Mouse (Mus musculus) MEL (cell line): Measurements from ENCODE around the gene Gnat1. TPM values are rescaled to one million over a fixed set of nuclear protein-coding genes. Genes with fewer than 3 reads are reported as not detected.
A peak's percentile ranks its signal among the peaks of the same experiment; 100 is the strongest.

Experiments used
- DNase-seq: peaks from one replicate; pipeline ENCODE4 v3.0.0; 2011; ENCODE audit warnings: low read depth, low spot score
- H3K27ac ChIP-seq: 2 replicates; pipeline ENCODE4 v1.5.1; 2012; ENCODE audit warnings: low read depth, mild to moderate bottlenecking, control low read depth, low read length, moderate library complexity; ENCODE audit not compliant: control insufficient read depth
- H3K27me3 ChIP-seq, 2 experiments: fragments of 150-350 bp in 1 of 2; sonication (generic) in 1 of 2; 2 replicates each; pipeline ENCODE4 v1.6.1; 2012; ENCODE audit warnings: low read length in 2 of 2, mild to moderate bottlenecking in 2 of 2, improper control_type of control experiment in 1 of 2, moderate library complexity in 1 of 2; ENCODE audit not compliant: insufficient read depth in 2 of 2, control insufficient read depth in 1 of 2
- H3K36me3 ChIP-seq, 2 experiments: 2 replicates each; pipeline ENCODE4 v1.6.1; 2012 to 2014; ENCODE audit warnings: low read length in 2 of 2, improper control_type of control experiment in 1 of 2, inconsistent platforms in 1 of 2, mild to moderate bottlenecking in 1 of 2; ENCODE audit not compliant: insufficient read depth in 2 of 2, control insufficient read depth in 1 of 2
- H3K4me1 ChIP-seq, 2 experiments: fragments of 150-350 bp in 1 of 2; sonication (generic) in 1 of 2; 2 replicates each; pipeline ENCODE4 v1.6.1; 2012; ENCODE audit warnings: low read length in 2 of 2, improper control_type of control experiment in 1 of 2, mild to moderate bottlenecking in 1 of 2; ENCODE audit not compliant: insufficient read depth in 2 of 2, control insufficient read depth in 1 of 2
- H3K4me3 ChIP-seq, 2 experiments: fragments of 150-350 bp in 1 of 2; sonication (generic) in 1 of 2; 2 replicates each; pipeline ENCODE4 v1.5.1; 2012; ENCODE audit warnings: low read depth in 2 of 2, low read length in 2 of 2, mild to moderate bottlenecking in 2 of 2, moderate library complexity in 2 of 2, control low read depth in 1 of 2, improper control_type of control experiment in 1 of 2; ENCODE audit not compliant: control insufficient read depth in 1 of 2, insufficient read depth in 1 of 2
- H3K79me2 ChIP-seq: 2 replicates; pipeline ENCODE4 v1.6.1; 2012; ENCODE audit warnings: mild to moderate bottlenecking, low read length, moderate library complexity; ENCODE audit not compliant: control insufficient read depth, poor library complexity, insufficient read depth
- H3K9ac ChIP-seq: 2 replicates; pipeline ENCODE4 v1.6.1; 2012; ENCODE audit warnings: low read depth, mild to moderate bottlenecking, control low read depth, low read length, moderate library complexity; ENCODE audit not compliant: control insufficient read depth, poor library complexity, severe bottlenecking
- H3K9me3 ChIP-seq: fragments of 150-350 bp; sonication (generic); replicated peaks from 2 replicates; pipeline ENCODE4 v1.6.1; 2012; ENCODE audit warnings: mild to moderate bottlenecking, low read length, improper control_type of control experiment, moderate library complexity; ENCODE audit not compliant: insufficient read depth
- CHD1 ChIP-seq: IDR thresholded peaks from 2 replicates; pipeline ENCODE4 v1.6.1; 2012; ENCODE audit warnings: low read depth, mild to moderate bottlenecking, inconsistent platforms, low read length, improper control_type of control experiment
- CHD2 ChIP-seq: IDR thresholded peaks from 2 replicates; pipeline ENCODE4 v1.6.1; 2011; ENCODE audit warnings: low read length, improper control_type of control experiment
- E2F4 ChIP-seq: IDR thresholded peaks from 2 replicates; pipeline ENCODE4 v1.6.1; 2011; ENCODE audit warnings: low read depth, low read length, improper control_type of control experiment, borderline replicate concordance
- ETS1 ChIP-seq: IDR thresholded peaks from 2 replicates; pipeline ENCODE4 v1.6.1; 2012; ENCODE audit warnings: low read depth, mild to moderate bottlenecking, inconsistent platforms, low read length, improper control_type of control experiment, moderate library complexity
- GATA1 ChIP-seq: IDR thresholded peaks from 2 replicates; pipeline ENCODE4 v1.6.1; 2011; ENCODE audit warnings: low read depth, low read length, improper control_type of control experiment
- KAT2A ChIP-seq: conservative IDR thresholded peaks from 2 replicates; pipeline ENCODE4 v1.6.1; 2012; ENCODE audit warnings: low read depth, low read length, improper control_type of control experiment, inconsistent platforms
- MAFK ChIP-seq: IDR thresholded peaks from 2 replicates; pipeline ENCODE4 v1.6.1; 2011; ENCODE audit warnings: low read depth, mild to moderate bottlenecking, low read length, improper control_type of control experiment, borderline replicate concordance
- MAX ChIP-seq: IDR thresholded peaks from 2 replicates; pipeline ENCODE4 v1.6.1; 2011; ENCODE audit warnings: low read length, improper control_type of control experiment
- MXI1 ChIP-seq: IDR thresholded peaks from 2 replicates; pipeline ENCODE4 v1.6.1; 2011; ENCODE audit warnings: mild to moderate bottlenecking, low read depth, low read length, improper control_type of control experiment
- MYB ChIP-seq: IDR thresholded peaks from 2 replicates; pipeline ENCODE4 v1.6.1; 2011; ENCODE audit warnings: mild to moderate bottlenecking, low read depth, low read length, improper control_type of control experiment
- MYC ChIP-seq: IDR thresholded peaks from 2 replicates; pipeline ENCODE4 v1.6.1; 2011; ENCODE audit warnings: low read depth, mild to moderate bottlenecking, low read length, improper control_type of control experiment, moderate library complexity
- NRF1 ChIP-seq: IDR thresholded peaks from 2 replicates; pipeline ENCODE4 v1.6.1; 2014; ENCODE audit warnings: low read depth, mild to moderate bottlenecking, inconsistent platforms, low read length, improper control_type of control experiment, moderate library complexity; ENCODE audit not compliant: poor library complexity, insufficient read depth, severe bottlenecking
- POLR2A ChIP-seq, 2 experiments: IDR thresholded peaks; 2 replicates each; pipeline ENCODE4 v1.6.1; 2011 to 2012; ENCODE audit warnings: low read length in 2 of 2, mild to moderate bottlenecking in 2 of 2, control low read depth in 1 of 2, improper control_type of control experiment in 1 of 2, low read depth in 1 of 2, moderate library complexity in 1 of 2; ENCODE audit not compliant: control insufficient read depth in 1 of 2, insufficient read depth in 1 of 2, poor library complexity in 1 of 2
- POLR2AphosphoS2 ChIP-seq: IDR thresholded peaks from 2 replicates; pipeline ENCODE4 v1.6.1; 2011; ENCODE audit warnings: low read length, improper control_type of control experiment
- POLR2AphosphoS5 ChIP-seq: IDR thresholded peaks from 2 replicates; pipeline ENCODE4 v1.6.1; 2012; ENCODE audit warnings: low read depth, borderline replicate concordance, mild to moderate bottlenecking, inconsistent platforms, low read length, moderate library complexity, mixed read lengths
- RCOR1 ChIP-seq: IDR thresholded peaks from 2 replicates; pipeline ENCODE4 v1.6.1; 2012; ENCODE audit warnings: low read depth, mild to moderate bottlenecking, inconsistent platforms, low read length, improper control_type of control experiment
- SIN3A ChIP-seq: IDR thresholded peaks from 2 replicates; pipeline ENCODE4 v1.6.1; 2012; ENCODE audit warnings: low read length, improper control_type of control experiment, inconsistent platforms
- SMC3 ChIP-seq: IDR thresholded peaks from 2 replicates; pipeline ENCODE4 v1.6.1; 2011; ENCODE audit warnings: low read depth, low read length, improper control_type of control experiment
- TAL1 ChIP-seq: IDR thresholded peaks from 2 replicates; pipeline ENCODE4 v1.6.1; 2012; ENCODE audit warnings: mild to moderate bottlenecking, inconsistent platforms, low read length, moderate library complexity, mixed read lengths
- TCF12 ChIP-seq: IDR thresholded peaks from 2 replicates; pipeline ENCODE4 v1.6.1; 2014; ENCODE audit warnings: low read depth, mild to moderate bottlenecking, inconsistent platforms, low read length, improper control_type of control experiment, moderate library complexity
- UBTF ChIP-seq: IDR thresholded peaks from 2 replicates; pipeline ENCODE4 v1.6.1; 2012; ENCODE audit warnings: low read depth, mild to moderate bottlenecking, inconsistent platforms, low read length, improper control_type of control experiment, moderate library complexity, borderline replicate concordance; ENCODE audit not compliant: insufficient read depth
- USF2 ChIP-seq, 2 experiments: IDR thresholded peaks; 2 replicates each; pipeline ENCODE4 v1.6.1; 2011 to 2012; ENCODE audit warnings: improper control_type of control experiment in 2 of 2, low read length in 2 of 2, borderline replicate concordance in 1 of 2, inconsistent platforms in 1 of 2, low read depth in 1 of 2, mild to moderate bottlenecking in 1 of 2; ENCODE audit not compliant: insufficient read depth in 1 of 2
- ZC3H11A ChIP-seq: IDR thresholded peaks from 2 replicates; pipeline ENCODE4 v1.6.1; 2012; ENCODE audit warnings: low read depth, mild to moderate bottlenecking, inconsistent platforms, low read length, improper control_type of control experiment
- ZKSCAN1 ChIP-seq: IDR thresholded peaks from 2 replicates; pipeline ENCODE4 v1.6.1; 2012; ENCODE audit warnings: low read depth, mild to moderate bottlenecking, inconsistent platforms, low read length, improper control_type of control experiment, moderate library complexity
- ZMIZ1 ChIP-seq: IDR thresholded peaks from 2 replicates; pipeline ENCODE4 v1.6.1; 2012; ENCODE audit warnings: low read depth, mild to moderate bottlenecking, inconsistent platforms, low read length, improper control_type of control experiment, moderate library complexity
- ZNF384 ChIP-seq: IDR thresholded peaks from 2 replicates; pipeline ENCODE4 v1.6.1; 2012; ENCODE audit warnings: low read depth, mild to moderate bottlenecking, inconsistent platforms, low read length, improper control_type of control experiment
- polyA plus RNA-seq, 2 experiments: library from polyadenylated mRNA; stranded (reverse) in 1 of 2; unstranded in 1 of 2; fragments of >175 nt in 1 of 2; fragments of >200 nt in 1 of 2; gene quantifications; 2 replicates each; pipeline versions ENCODE4 v1.2.1 to v1.2.4; 2012; ENCODE audit warnings: low replicate concordance in 2 of 2, low read depth in 1 of 2; ENCODE audit not compliant: insufficient read length in 2 of 2, insufficient read depth in 1 of 2, missing spikeins in 1 of 2
- total RNA-seq: library from RNA; depleted of rRNA; stranded (reverse); fragments of 300-350 nt; gene quantifications from 2 replicates; pipeline ENCODE4 v1.2.3, GENCODE M21; 2012

Gene Gnat1
- total and polyA plus RNA-seq, 3 experiments, result 0.27 to 326 TPM; not detected in 1

DNA sequence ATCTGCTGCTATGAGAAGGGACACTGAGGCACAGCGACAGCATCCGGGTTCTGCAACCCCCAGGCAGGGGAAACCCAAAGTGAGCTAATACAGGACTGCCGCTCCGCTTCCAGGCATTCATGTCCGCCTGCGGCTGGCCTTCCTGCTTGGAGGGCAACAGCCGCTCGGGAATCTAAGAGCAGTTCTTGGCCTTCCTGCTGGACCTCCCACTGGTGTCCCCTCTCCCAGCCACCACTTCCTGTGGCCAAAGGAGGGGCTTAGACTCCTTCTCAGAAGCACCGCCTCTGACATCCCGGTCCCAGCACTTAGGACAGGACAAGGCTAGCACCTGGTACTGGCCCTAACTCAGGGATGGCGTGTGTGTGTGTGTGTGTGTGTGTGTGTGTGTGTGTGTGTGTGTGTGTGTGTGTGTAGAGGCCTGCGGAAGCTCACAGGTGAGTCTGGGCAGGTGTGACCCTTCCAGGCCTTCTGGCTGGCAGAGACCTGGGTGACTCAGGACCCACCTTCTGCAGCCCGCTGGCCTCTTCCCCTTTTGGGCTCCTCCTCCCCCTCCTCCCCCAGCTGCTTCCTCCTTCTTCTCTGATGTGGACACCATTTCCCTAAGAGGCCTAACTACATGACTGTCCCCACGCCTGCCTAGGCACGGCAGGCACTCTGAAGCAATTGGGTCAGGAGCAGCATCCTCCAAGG lies 50.6 kb downstream of the Gnat1 start (continued):
- TF ChIP-seq UBTF (no peak), MXI1 (peak; percentile 52; the same call in 1 of the 2 replicates), NRF1 (no peak), SIN3A (0 out of 2 replicates have a peak, but pooled peaks have one; percentile 30), MAFK (no peak), ZC3H11A (no peak), MYC (no peak), MYB (no peak), SMC3 (no peak), MAX (no peak), ZMIZ1 (no peak), TCF12 (0 out of 2 replicates have a peak, but pooled peaks have one; percentile 10), CHD2 (no peak)

GRCm38 (mm10) chr9:107627387-107628255 lies 51.9 kb downstream of the Gnat1 start:
- Histone ChIP-seq H3K4me3 (no peak overlapping the region), H3K9me3 (no peaks in the 10 kb centered on the region), H3K79me2 (peaks cover 54% of the 10 kb centered on the region), H3K27ac (no peak overlapping the region), H3K36me3 (peaks cover 0 to 24% of the 10 kb centered on the region in 2 experiments; a peak in 2 of 4 replicates), H3K9ac (no peak overlapping the region), H3K27me3 (no peaks in the 10 kb centered on the region), H3K4me1 (peaks cover 13 to 34% of the 10 kb centered on the region in 2 experiments)
- no peak for DNase-seq
- TF ChIP-seq E2F4, result no peak
- TF ChIP-seq POLR2AphosphoS2, result no peak
- no peak for TF ChIP-seq SIN3A
- no peak for TF ChIP-seq ETS1
- TF ChIP-seq MXI1, result no peak
- TF ChIP-seq UBTF, result no peak
- no peak for TF ChIP-seq ZMIZ1
- no peak for TF ChIP-seq KAT2A
- TF ChIP-seq TAL1, result no peak
- no peak for TF ChIP-seq POLR2A (IDR thresholded peaks at IDR 0.05; ENCODE audit: control insufficient read depth in 1 of 2, insufficient read depth in 1 of 2, low read depth in 1 of 2, low read length in 2 of 2, poor library complexity in 1 of 2)
- TF ChIP-seq MAX, result no peak
- TF ChIP-seq TCF12, result no peak
- TF ChIP-seq ZNF384, result no peak
- TF ChIP-seq ZKSCAN1, result no peak
- no peak for TF ChIP-seq RCOR1
- no peak for TF ChIP-seq USF2 (IDR thresholded peaks at IDR 0.05; ENCODE audit: borderline replicate concordance in 1 of 2, insufficient read depth in 1 of 2, low read depth in 1 of 2, low read length in 2 of 2)
- no peak for TF ChIP-seq POLR2AphosphoS5
- TF ChIP-seq CHD1, result no peak
- TF ChIP-seq GATA1, result no peak
